Mouse (Mus musculus) E14TG2a.4 (cell line): ENCODE measurements at regions not wholly inside any gene's neighbourhood (a gene's known extent, or its start where the extent isn't known, plus 50 kb on each side); places are given as distances from the start of the nearest gene placed in this dataset.

Source experiments
- H3K27me3 ChIP-seq: 2 replicates; pipeline ENCODE4 v1.6.1; 2014; ENCODE audit warnings: low read length, control low read depth; ENCODE audit not compliant: insufficient read depth
- H3K36me3 ChIP-seq: 2 replicates; pipeline ENCODE4 v1.6.1; 2014; ENCODE audit warnings: low read length, control low read depth; ENCODE audit not compliant: insufficient read depth
- H3K4me1 ChIP-seq: replicated peaks from 2 replicates; pipeline ENCODE4 v1.6.1; 2014; ENCODE audit warnings: low read depth, low read length, control low read depth
- H3K4me3 ChIP-seq: replicated peaks from 2 replicates; pipeline ENCODE4 v1.5.1; 2014; ENCODE audit warnings: mild to moderate bottlenecking, low read length
- H3K9me3 ChIP-seq: 2 replicates; pipeline ENCODE4 v1.6.1; 2014; ENCODE audit warnings: low read length, control low read depth
- CTCF ChIP-seq: conservative IDR thresholded peaks from 2 replicates; pipeline ENCODE4 v1.5.1; 2014; ENCODE audit warnings: low read length
- NANOG ChIP-seq: IDR thresholded peaks from 2 replicates; pipeline ENCODE4 v1.6.1; 2014; ENCODE audit warnings: borderline replicate concordance, low read length, mixed read lengths
- POU5F1 ChIP-seq: IDR thresholded peaks from 2 replicates; pipeline ENCODE4 v1.6.1; 2014; ENCODE audit warnings: low read length, borderline replicate concordance

- H3K27me3 ChIP-seq: no peaks in the 10 kb centered on the region; the same call in 1 of the 2 replicates
- H3K4me3 ChIP-seq: no peak overlapping the region
- H3K9me3 ChIP-seq: no peaks in the 10 kb centered on the region
- peaks cover 12% of the 10 kb centered on the region for H3K4me1 ChIP-seq
- no peaks in the 10 kb centered on the region for H3K36me3 ChIP-seq
- TF ChIP-seq CTCF (no peak), POU5F1 (no peak), NANOG (no peak)
These were observed 60.0 kb upstream of the Myom1 start for GRCm38 (mm10) chr17:70942478-70942877.

GRCm38 (mm10) chr17:70934258-70934657, 68.2 kb upstream of the Myom1 start:
- Histone ChIP-seq H3K36me3 (no peaks in the 10 kb centered on the region), H3K4me1 (no peaks in the 10 kb centered on the region), H3K4me3 (no peak overlapping the region), H3K9me3 (no peaks in the 10 kb centered on the region), H3K27me3 (no peaks in the 10 kb centered on the region)
- TF ChIP-seq CTCF (no peak), POU5F1 (no peak), NANOG (no peak)

- no peaks in the 10 kb centered on the region for H3K4me1 ChIP-seq
- TF ChIP-seq POU5F1 (no peak), NANOG (no peak), CTCF (no peak)
- no peak overlapping the region for H3K4me3 ChIP-seq
- no peaks in the 10 kb centered on the region for H3K27me3 ChIP-seq
- no peaks in the 10 kb centered on the region for H3K9me3 ChIP-seq
- no peaks in the 10 kb centered on the region for H3K36me3 ChIP-seq
These were observed 69.0 kb upstream of the Myom1 start for GRCm38 (mm10) chr17:70933122-70934050.

- Histone ChIP-seq H3K4me1 (no peaks in the 10 kb centered on the region), H3K36me3 (no peaks in the 10 kb centered on the region), H3K27me3 (no peaks in the 10 kb centered on the region), H3K4me3 (no peak overlapping the region), H3K9me3 (no peaks in the 10 kb centered on the region)
- no peak for TF ChIP-seq CTCF
- TF ChIP-seq NANOG: no peak
- no peak for TF ChIP-seq POU5F1
These were observed 69.9 kb upstream of the Myom1 start for GRCm38 (mm10) chr17:70932565-70932964.

- Histone ChIP-seq H3K4me3 (no peak overlapping the region), H3K4me1 (no peaks in the 10 kb centered on the region), H3K36me3 (no peaks in the 10 kb centered on the region), H3K9me3 (no peaks in the 10 kb centered on the region), H3K27me3 (no peaks in the 10 kb centered on the region)
- TF ChIP-seq NANOG (no peak), POU5F1 (no peak), CTCF (no peak)
These were observed 71.8 kb upstream of the Myom1 start for GRCm38 (mm10) chr17:70930600-70930999.

GRCm38 (mm10) chr17:70929582-70929981, 72.9 kb upstream of the Myom1 start:
- TF ChIP-seq POU5F1 (no peak), NANOG (no peak), CTCF (no peak)
- Histone ChIP-seq H3K4me1 (peaks cover 9% of the 10 kb centered on the region; the same call in 1 of the 2 replicates), H3K27me3 (no peaks in the 10 kb centered on the region), H3K36me3 (no peaks in the 10 kb centered on the region), H3K9me3 (no peaks in the 10 kb centered on the region), H3K4me3 (no peak overlapping the region)

- Histone ChIP-seq H3K27me3 (no peaks in the 10 kb centered on the region), H3K36me3 (peaks cover 6% of the 10 kb centered on the region), H3K9me3 (no peaks in the 10 kb centered on the region), H3K4me1 (peaks cover 50% of the 10 kb centered on the region), H3K4me3 (peak overlapping the region; percentile 68)
- TF ChIP-seq NANOG: no peak
- TF ChIP-seq CTCF: no peak
- TF ChIP-seq POU5F1: no peak
These were observed 71.3 kb upstream of the Tgif1 start for GRCm38 (mm10) chr17:70924565-70925220.

GRCm38 (mm10) chr17:70921681-70922080, 68.3 kb upstream of the Tgif1 start:
- no peaks in the 10 kb centered on the region for H3K9me3 ChIP-seq
- TF ChIP-seq NANOG (no peak), CTCF (no peak), POU5F1 (no peak)
- peaks cover 13% of the 10 kb centered on the region for H3K36me3 ChIP-seq
- peak overlapping the region; percentile 17 for H3K4me3 ChIP-seq
- H3K4me1 ChIP-seq: peaks cover 76% of the 10 kb centered on the region
- no peaks in the 10 kb centered on the region for H3K27me3 ChIP-seq

GRCm38 (mm10) chr17:70920181-70920580, 66.8 kb upstream of the Tgif1 start:
- H3K9me3 ChIP-seq: no peaks in the 10 kb centered on the region
- TF ChIP-seq POU5F1 (no peak), CTCF (no peak), NANOG (no peak)
- peaks cover 13% of the 10 kb centered on the region for H3K36me3 ChIP-seq
- no peaks in the 10 kb centered on the region for H3K27me3 ChIP-seq
- H3K4me1 ChIP-seq: peaks cover 88% of the 10 kb centered on the region
- no peak overlapping the region for H3K4me3 ChIP-seq
